Mouse (Mus musculus) urinary bladder, postnatal 36 days (tissue): ENCODE measurements around the gene Plxna2.

Experiments
- DNase-seq, 2 experiments: peaks; one replicate each; pipeline ENCODE4 v3.0.0; 2022; ENCODE audit warnings: low spot score in 2 of 2, mixed read lengths in 1 of 2

Gene Plxna2

DNA sequence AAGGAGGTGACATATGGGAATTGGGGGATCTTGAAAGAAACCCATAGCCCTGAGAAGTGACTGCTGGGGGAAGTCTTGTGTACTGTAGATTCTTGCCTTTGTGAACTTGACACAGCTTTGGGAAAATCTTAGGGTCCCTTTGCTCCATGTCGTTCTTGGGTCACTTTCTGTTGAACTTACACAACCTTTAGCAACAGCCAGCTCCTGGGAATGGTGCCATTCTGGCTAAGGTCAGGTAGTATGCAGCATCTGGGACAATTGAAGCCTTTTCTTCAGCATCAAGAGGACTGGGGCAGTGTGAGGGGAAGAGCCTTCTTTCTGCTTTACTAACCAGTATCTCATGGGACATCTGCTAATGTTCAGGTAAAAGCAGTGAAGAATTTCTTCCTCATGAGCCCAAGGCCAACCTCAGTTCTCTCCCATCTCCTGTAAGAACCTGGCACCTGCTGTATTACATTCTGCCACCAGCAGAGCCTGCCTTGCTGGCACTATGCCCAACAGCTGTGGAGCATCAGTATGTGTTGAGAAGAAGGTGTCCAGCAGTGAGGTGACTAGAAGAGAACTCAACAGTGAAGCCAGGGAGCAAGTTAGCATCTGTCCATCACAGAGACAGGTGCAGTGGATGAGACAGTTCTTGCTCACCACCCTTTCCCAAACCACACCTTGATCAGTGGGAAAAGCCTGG lies 86.3 kb downstream of the Plxna2 start:
- DNase-seq = no peak

DNA sequence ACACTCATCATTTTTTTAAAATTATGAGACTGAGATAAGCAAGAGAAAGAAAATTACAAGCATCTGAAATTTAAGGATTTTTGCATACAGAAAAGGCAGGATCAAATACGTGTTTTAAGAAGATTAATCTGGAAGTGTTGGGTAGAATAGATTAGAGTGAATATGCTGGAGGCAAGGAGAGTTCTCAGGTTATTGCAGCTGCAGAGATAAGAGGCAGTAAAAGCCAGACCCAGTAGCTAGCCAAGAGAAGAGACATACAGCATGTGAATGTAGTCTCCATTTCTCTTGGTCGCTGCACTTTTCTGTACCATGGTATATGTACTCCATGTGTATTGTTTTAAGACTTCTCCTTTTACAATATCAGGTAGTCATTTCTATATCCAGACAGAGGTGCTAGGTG lies 88.5 kb downstream of the Plxna2 start:
- DNase-seq = no peak

DNA sequence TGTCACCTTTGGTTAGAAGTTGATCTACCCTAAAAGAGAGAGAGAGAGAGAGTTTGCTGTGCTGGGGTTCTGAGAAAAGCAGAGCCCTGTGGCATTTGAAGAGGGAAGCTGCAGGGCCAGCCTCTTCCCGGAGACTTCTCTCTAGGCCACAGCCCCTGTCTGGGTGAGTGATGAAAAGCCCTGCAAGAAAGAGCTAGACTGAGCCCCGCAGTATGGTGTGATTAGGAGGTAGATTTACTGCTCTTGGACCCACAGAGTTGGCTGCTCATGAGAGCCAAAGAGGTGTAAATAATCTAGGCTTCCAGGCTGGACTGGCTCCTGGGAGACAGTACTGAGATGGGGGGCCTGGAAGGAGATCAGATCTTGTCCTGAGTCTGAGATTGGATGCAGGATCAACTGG lies 94.4 kb downstream of the Plxna2 start:
- no peak for DNase-seq

DNA sequence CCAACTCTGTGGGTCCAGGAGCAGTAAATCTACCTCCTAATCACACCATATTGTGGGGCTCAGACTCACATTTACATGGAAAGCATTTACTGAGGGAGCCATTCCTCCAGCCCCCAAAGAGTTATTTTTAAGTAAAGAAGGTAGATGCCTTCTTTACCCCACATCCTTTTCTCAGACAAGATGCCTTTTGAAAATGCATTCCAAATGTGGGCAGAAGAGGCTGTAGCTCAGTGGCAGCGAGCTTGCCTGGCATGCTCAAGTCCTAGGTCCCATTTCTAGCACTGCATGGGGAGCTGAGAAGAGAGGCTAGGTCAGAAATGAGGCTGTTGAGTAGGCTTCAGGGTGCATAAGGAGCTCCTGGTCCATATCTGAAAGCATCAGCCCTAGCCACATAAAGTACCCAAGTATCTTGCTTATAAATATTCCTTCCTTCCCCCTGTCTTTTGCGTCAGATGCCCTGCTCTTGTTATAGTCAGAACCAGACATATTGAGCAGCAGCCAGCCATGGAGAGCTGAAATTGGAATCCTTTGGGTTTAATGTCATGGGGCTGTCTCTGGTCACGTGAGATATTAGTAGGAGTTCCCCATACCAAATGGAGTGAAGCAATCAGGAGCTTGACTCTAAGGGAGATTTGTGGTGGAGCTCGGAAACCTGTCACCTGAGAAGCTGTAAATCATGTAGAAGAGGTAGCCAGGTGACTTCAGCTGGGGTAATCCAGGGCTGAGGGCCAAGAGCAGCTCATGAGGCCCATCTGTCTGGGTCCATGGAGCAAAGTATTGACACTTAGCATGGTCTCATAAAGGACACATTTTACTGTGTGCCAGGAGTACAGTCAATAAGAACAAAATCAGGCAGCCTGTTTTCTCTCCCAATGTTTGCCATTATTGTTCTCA lies 96.4 kb downstream of the Plxna2 start:
- DNase-seq = no peak

DNA sequence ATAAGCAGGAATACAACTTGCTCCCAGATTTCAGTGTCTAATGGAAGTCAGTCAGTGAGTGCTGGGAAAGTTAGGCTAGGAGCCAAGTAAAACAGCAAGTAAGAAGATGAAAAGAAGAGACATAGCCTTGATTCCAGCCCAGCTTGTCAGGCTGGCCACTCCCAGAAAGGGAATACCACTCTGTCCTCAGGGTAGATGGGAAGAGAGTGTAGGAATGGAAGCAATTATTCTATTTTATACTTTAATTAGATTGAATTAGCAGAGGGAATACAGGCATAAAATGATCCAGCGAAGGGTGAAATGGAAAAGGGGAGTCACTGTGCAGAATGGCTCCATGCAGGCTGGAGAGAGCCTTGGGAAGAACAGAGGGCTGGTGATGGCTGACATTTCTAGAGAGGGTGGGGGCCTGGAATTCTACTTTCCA lies 99.4 kb downstream of the Plxna2 start:
- DNase-seq = no peak

- DNase-seq = no peak
Measured at GRCm38 (mm10) chr1:194720406-194720805, 102.4 kb downstream of the Plxna2 start.

DNA sequence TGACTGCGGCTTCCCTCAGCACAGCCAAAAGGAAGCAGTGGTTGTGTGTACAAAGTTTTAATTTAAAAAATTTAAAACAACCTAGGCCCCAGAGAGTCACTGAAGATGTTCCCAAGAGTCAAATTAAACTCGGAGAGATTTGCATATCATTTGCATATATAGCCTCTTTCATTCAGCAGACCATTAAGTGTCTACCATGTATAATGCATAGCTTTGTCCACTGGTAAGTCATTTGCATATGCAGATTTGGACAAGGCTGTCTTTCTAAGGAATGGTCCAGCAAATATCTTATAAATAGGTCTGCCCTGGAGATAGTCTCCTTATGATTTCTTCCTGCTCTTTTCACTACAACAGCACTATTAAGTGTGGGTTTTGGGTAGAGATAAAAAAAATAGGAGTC lies 103.2 kb downstream of the Plxna2 start:
- DNase-seq = no peak

GRCm38 (mm10) chr1:194722329-194722728 lies 104.3 kb downstream of the Plxna2 start:
- peak; percentile 66 to 75 for DNase-seq

DNA sequence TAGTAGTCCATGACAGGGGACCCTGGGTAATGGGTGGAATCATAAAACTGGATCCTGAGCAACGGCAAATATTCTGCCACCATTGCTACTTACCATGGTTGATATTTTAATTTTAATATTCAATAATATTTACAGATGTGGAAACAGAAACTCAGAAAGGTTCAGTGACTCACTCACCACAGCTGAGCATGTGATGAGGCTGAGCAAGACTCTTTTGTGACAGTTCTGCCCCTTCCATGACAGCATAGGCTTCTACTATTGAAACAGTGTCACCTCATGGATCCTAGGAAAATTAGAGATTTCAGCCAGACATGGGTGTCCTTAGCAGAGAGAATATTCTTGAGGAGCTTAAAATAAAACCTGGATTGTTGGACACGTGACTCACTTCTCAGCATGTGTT lies 116.8 kb downstream of the Plxna2 start:
- no peak for DNase-seq

- DNase-seq = no peak
Measured at GRCm38 (mm10) chr1:194739894-194740293, 121.9 kb downstream of the Plxna2 start.

- no peak for DNase-seq
Measured at GRCm38 (mm10) chr1:194742901-194743422, 124.9 kb downstream of the Plxna2 start.

DNA sequence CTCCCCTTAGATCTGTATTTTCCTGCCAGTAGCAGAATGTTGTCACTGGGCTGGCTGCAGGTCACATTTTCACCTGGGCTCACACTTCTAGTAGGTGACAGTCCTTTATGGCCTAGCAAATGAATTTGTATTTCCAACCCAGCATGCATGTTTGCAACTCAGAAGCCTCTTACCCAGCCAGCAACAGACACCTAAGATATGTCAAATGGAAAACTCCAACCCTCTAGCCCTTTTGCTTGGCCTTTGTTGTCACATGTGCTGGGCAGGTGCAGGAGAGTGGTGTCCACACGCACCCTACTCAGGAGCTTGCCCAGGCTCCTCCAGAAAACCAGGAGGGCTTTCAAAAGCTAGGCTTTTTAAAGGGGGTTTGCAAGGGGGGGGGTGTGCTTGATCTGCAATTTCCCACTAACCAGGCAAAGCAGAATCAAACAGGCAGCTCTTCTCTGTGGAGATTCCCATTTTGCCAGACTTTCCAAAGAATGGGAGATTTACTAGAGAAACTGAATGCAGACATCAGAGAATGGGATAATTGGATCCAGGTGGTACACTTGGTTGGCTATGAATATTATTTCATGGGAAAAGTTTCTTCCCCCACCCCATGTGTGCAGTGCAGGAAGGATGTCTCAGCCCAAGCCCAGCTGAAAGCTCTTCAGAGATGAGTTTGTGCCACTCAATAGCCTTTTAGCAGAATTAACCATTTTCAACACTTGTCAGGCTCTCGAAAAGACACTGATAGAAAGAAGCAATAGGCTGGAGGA lies 127.3 kb downstream of the Plxna2 start:
- no peak for DNase-seq

DNA sequence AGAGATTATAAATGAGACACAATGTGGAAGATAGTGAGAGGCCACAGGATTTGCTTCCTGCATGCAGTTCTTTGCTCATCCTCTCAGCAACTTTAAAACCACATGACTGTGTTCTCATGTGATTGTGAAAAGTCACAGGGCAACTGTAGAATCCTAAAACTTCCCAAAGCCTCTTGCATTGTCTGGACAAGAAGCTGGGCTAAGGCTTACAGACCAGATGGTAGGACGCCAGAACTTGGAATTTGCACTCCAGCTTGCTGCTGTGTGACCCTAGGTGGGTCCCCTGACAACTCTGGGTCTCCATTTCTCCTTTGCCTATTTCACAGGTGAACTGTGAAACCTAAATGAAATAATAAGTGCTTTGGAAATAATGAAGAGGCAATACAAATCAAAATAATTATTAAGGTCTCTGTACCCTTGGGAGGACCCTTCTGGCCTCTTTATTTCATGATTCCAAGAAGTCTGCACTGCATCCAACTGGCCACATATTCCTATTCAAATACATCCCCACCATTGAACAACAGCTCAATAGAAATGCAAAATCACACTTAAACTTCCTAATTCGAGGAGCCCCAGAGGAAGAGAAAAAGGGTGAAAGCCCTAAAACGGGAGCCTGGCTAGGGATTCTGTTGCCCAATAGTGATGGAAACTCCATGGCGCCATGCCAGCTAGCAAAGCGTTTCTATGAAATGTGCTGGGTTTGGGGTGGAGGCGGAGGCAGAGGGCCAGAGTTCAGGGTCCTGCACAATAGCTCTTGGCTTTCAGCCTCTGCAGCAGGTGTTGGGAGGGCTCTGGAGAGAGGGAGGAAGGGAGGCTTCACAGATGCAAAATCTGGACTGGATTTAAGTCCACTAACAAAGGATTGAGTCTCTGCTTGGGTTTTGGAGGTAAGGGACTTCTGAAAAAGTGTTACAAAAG lies 128.6 kb downstream of the Plxna2 start:
- peak in 1 of 2 experiments; percentile 76 for DNase-seq

GRCm38 (mm10) chr1:194747258-194747657 lies 129.2 kb downstream of the Plxna2 start:
- no peak for DNase-seq

GRCm38 (mm10) chr1:194753168-194753567 lies 135.2 kb downstream of the Plxna2 start:
- peak in 1 of 2 experiments; percentile 38 for DNase-seq

DNA sequence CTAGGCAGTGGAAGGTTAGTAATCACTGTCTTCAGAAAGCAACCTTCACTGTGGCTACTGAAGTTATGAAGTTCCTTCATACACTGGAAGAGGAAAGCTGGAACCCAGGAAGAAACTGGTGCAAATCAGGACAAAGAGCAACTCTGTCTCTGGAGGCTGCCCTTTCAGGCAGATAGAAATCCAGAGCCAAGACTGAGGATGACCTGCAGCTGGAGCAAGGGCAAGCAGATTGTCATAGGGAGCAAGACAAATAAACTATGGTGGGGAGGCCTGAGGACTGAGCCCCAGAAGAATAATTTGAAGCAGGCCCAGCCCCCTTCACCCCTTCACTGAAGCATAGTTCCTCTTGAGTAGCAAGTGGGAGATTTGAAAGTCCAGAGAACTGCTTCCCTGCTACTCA lies 138.0 kb downstream of the Plxna2 start:
- no peak for DNase-seq

DNA sequence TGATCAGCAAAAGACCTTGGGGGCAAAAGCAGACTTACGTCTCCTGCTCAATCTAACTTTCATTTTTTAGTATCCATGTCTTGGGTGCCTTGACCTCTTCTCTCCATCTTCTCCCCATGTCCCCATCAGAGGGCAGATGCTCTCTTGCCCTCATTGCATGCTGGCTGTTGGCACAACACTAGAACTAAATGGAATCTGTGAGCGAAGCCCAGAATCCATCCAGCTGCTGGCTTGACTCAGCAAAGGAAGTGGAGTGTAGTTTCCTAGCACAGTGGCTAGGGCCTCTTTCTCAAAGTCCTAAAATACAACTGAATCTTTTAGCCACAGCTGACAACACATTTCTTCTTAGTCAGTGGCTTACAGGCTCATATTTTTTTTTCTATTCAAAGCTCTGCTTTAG lies 138.4 kb downstream of the Plxna2 start:
- DNase-seq = no peak

- DNase-seq = no peak
Measured at GRCm38 (mm10) chr1:194756863-194757262, 138.8 kb downstream of the Plxna2 start.

DNA sequence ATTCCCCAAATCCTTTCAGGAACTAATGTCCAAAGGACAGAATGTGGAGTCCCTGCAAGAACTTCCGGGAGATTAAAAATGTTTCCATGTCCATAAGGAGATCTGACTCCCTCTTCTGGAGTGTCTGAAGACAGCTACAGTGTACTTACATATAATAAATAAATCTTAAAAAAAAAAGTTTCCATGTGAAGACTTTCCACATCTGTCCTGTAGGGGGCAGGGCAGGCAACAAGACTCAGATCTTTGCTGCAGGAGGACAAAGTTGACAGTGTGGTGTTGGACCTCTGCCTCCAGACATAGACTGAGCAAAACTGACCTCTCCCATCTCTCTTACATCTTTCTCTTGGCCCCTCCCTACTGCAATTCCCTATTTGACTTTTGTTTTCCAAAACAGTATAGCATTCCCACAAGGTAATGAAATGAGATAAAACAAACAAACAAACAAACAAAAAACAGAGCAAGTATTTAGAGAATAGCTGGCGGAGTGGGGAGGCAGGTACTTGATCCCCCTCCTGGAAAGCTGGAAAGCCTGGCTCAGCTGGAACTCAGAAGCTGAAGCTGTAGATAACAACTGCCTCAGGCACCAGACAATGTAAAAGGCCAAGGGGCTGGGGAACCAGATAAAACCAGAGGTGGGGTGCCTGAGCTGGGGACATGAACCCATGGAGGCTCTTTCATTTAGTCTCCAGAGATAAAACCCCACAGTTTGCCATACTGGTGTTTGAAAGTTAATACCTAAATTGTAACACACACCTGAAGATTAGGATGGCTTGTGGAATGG lies 143.6 kb downstream of the Plxna2 start:
- DNase-seq = no peak

- no peak for DNase-seq
Measured at GRCm38 (mm10) chr1:194762896-194763295, 144.9 kb downstream of the Plxna2 start.
